Mouse (Mus musculus): ENCODE results near the gene Sec23b. TPM values are rescaled to one million over a fixed set of nuclear protein-coding genes. Genes with fewer than 3 reads are reported as not detected.

Gene Sec23b
- polyA plus RNA-seq, 1 experiment from 2014 or later, result 83.2 TPM

DNA sequence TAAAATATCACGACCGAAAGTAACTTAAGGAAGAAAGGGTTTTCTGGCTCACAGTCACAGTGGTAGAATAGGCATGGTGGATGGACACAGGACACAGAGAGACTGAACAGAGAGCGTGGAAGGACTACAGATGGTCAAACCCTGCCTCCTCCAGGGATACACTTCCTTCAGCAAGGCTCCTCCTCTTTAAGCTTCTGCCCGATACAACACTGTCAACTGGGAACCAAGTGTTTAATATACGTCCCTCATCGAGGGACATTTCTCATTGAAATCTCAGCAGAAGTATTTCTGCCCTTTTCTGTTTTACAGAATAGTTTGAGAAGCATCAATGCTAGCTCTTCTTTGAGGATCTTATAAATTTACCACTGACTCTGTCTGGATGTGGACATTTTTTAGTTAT, 57.9 kb downstream of the Sec23b start:
- Histone ChIP-seq H3K36me3 (no peaks in the 10 kb centered on the region), H3K4me3 (replicated peaks) (no peak overlapping the region), H3K4me2 (replicated peaks) (no peak overlapping the region), H3K4me1 (no peaks in the 10 kb centered on the region), H3K27ac (replicated peaks) (no peak overlapping the region), H3K9me3 (replicated peaks) (no peaks in the 10 kb centered on the region), H3K27me3 (no peaks in the 10 kb centered on the region), H3K9ac (no peak overlapping the region)
- ATAC-seq (ENCODE audit: insufficient number of reproducible peaks, low FRiP score, low TSS enrichment, low read depth), result no peak
- WGBS, result 93% methylated on average over 6 of the region's 6 CpGs

DNA sequence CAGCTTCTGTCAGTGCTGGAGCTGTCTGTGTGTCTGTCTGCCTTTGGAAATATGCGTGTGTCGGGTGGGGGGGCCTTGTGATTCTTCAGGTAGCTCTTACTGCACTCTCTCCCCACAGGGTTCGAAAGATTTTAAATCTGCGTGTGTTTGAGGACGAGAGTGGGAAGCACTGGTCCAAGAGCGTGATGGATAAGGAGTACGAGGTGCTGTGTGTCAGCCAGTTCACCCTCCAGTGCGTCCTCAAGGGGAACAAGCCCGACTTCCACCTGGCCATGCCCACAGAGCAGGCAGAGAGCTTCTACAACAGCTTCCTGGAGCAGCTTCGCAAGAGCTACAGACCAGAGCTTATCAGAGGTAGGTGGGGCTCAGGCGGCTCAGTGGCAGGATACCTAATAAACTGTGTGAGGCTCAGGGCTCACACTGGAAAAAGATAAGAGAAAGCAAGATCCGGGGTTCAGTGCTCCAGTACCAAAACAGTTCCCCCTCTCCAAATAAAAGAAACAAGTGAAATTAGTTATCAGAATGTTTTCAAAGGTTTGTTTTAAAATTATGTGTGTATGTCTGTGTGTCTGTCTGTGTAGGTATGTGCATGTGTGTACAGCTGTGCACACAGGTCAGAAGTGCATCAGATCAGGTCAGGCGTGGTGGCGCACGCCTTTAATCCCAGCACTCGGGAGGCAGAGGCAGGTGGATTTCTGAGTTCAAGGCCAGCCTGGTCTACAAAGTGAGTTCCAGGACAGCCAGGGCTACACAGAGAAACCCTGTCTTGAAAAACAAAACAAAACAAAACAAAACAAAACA, 61.2 kb downstream of the Sec23b start:
- Histone ChIP-seq H3K4me2 (replicated peaks) (no peak overlapping the region), H3K9me3 (replicated peaks) (no peaks in the 10 kb centered on the region)
- WGBS, result 88% methylated on average over 16 of the region's 16 CpGs

DNA sequence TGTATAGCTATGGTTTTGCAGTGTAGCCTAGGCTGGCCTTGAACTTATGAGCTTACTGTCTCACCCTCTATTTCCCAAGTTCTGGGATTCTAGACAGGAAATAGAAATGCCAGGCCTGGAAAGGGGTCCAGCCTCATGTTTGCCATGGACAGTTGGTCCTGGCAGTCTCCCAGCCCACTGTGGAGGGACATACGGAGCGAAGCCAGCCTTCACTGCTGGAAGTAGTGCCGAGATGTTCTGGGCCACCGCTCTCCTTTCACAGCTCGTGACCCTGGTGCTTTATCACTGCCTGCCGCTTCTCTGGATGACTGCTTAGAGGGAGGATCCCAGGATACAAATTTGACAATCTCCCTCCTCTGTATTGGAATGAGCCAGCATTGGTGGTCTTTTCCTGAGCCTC, 65.5 kb downstream of the Sec23b start:
- Histone ChIP-seq H3K4me3 (replicated peaks) (no peak overlapping the region), H3K27me3 (no peaks in the 10 kb centered on the region), H3K4me2 (replicated peaks) (no peak overlapping the region), H3K36me3 (no peaks in the 10 kb centered on the region), H3K9ac (no peak overlapping the region), H3K27ac (replicated peaks) (no peak overlapping the region), H3K9me3 (replicated peaks) (no peaks in the 10 kb centered on the region), H3K4me1 (no peaks in the 10 kb centered on the region)
- ATAC-seq (ENCODE audit: insufficient number of reproducible peaks, low FRiP score, low TSS enrichment, low read depth), result no peak
- WGBS, result 91% methylated on average over 6 of the region's 6 CpGs

More for the DNA sequence above, 61.2 kb downstream of the Sec23b start:
- Histone ChIP-seq H3K4me3 (replicated peaks) (no peak overlapping the region), H3K27ac (replicated peaks) (no peak overlapping the region), H3K36me3 (no peaks in the 10 kb centered on the region), H3K9ac (no peak overlapping the region), H3K27me3 (no peaks in the 10 kb centered on the region), H3K4me1 (no peaks in the 10 kb centered on the region)
- ATAC-seq (ENCODE audit: insufficient number of reproducible peaks, low FRiP score, low TSS enrichment, low read depth), result no peak

DNA sequence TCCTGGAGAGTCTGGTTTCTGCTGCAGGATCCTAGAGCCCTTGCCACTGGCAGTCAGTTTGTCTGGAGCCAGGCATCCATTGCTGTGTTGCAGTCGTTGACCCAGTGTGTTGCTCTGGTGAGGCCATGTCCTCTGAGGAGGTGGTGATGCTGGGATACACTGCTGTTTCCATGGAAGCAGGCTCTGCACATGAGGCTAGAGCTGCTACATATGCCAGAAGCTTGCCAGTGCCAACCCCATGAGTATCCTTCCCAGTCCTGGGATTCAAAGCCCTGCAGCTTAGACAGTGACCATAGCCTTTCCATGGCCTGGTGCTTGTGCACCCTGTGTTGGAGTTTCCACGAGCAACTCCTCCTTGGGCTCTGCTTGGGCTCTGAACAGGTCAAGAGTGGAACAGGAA, 77.5 kb downstream of the Sec23b start:
- Histone ChIP-seq H3K4me3 (replicated peaks) (no peak overlapping the region), H3K27me3 (no peaks in the 10 kb centered on the region), H3K9me3 (replicated peaks) (no peaks in the 10 kb centered on the region), H3K27ac (replicated peaks) (no peak overlapping the region), H3K4me1 (no peaks in the 10 kb centered on the region), H3K4me2 (replicated peaks) (no peak overlapping the region), H3K9ac (no peak overlapping the region), H3K36me3 (peaks cover 4% of the 10 kb centered on the region; the same call in 1 of the 2 replicates)
- no peak for ATAC-seq (ENCODE audit: insufficient number of reproducible peaks, low FRiP score, low TSS enrichment, low read depth)
- WGBS, result 92% methylated on average over 2 of the region's 2 CpGs

DNA sequence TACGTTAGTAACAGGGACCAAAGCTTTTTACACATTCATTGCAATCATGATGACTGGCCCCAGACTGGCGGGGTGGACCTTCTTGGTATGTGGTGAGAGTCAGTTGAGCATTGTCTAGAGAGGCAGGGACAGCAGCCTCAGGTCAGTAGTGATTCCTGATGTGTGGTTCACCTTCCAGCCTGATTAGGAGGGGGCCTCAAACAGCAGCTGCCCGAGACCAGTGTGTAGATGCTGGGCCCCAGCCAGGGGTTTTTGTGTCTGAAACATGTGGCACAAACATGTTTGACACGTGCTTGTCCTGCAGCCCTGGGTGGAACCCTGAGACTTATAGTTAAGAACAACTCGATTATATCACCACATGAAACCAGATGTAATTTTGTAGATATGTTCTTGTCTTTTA, 78.2 kb downstream of the Sec23b start:
- Histone ChIP-seq H3K36me3 (peaks cover 4% of the 10 kb centered on the region; the same call in 1 of the 2 replicates), H3K27me3 (no peaks in the 10 kb centered on the region), H3K27ac (replicated peaks) (no peak overlapping the region), H3K9me3 (replicated peaks) (no peaks in the 10 kb centered on the region), H3K4me2 (replicated peaks) (no peak overlapping the region), H3K4me1 (no peaks in the 10 kb centered on the region), H3K4me3 (replicated peaks) (no peak overlapping the region), H3K9ac (no peak overlapping the region)
- ATAC-seq (ENCODE audit: insufficient number of reproducible peaks, low FRiP score, low TSS enrichment, low read depth), result 0 out of 2 replicates have a peak, but pooled peaks have one; percentile 34
- 51% methylated on average over 5 of the region's 5 CpGs for WGBS

DNA sequence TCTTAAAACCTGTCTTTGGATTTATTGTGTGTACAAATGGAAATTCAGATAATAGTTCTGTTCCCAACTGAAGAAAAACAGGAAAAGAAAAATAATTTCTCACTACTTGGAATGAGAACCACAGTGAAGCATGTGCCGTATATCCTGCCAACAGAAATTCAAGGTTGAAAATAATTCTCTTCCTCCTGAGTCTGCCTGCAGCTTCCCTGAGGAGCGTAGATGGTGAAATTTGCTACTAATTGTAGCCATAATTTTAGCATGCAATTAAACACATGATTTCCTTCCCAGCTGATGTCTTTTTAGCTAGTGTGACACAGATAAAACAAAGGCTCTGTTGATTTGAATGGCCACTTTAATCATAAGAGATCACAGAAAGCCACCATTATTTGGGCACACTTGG, 78.7 kb downstream of the Sec23b start:
- Histone ChIP-seq H3K27me3 (no peaks in the 10 kb centered on the region), H3K27ac (replicated peaks) (no peak overlapping the region), H3K9me3 (replicated peaks) (no peaks in the 10 kb centered on the region), H3K9ac (no peak overlapping the region), H3K4me3 (replicated peaks) (no peak overlapping the region), H3K4me1 (no peaks in the 10 kb centered on the region), H3K36me3 (peaks cover 4% of the 10 kb centered on the region; the same call in 1 of the 2 replicates), H3K4me2 (replicated peaks) (no peak overlapping the region)
- ATAC-seq (ENCODE audit: insufficient number of reproducible peaks, low FRiP score, low TSS enrichment, low read depth), result no peak
- 60% methylated on average over 2 of the region's 2 CpGs for whole genome bisulfite sequencing

DNA sequence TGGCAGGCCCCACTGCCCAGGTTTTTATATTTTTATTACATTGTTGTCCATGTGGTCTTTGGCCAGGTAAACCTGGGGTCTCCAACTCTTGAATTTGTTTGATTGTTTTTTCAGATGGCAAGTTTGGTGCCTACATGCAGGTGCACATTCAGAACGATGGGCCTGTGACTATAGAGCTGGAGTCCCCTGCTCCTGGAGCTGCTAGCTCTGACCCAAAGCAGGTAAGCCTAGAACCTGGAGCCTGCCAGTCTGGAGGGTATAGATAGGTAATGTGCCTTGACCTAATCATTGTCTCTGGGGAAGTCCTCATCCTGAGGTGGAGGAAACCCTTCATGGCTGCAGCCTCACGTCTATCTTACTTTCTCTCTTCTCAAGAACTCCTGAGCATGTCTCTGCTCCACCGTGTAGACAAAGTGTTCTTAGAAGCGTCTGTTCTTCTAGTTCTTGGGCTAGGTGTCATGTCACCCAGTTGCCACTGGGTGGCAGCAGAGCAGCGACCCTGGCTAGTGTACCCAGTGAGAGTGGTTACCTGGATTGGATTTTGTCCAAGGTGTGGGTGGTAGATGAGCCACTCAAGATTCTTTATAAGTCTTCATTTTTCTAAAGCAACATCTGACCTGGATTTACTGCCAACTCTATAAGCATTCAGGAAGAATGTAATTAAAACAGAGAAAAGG, 79.8 kb downstream of the Sec23b start:
- WGBS, result 10% methylated on average over 5 of the region's 5 CpGs
- Histone ChIP-seq H3K27me3 (no peaks in the 10 kb centered on the region), H3K36me3 (peaks cover 4% of the 10 kb centered on the region; the same call in 1 of the 2 replicates), H3K4me1 (no peaks in the 10 kb centered on the region), H3K27ac (replicated peaks) (no peak overlapping the region), H3K9me3 (replicated peaks) (no peaks in the 10 kb centered on the region), H3K4me3 (replicated peaks) (no peak overlapping the region), H3K9ac (no peak overlapping the region), H3K4me2 (replicated peaks) (no peak overlapping the region)
- ATAC-seq (ENCODE audit: insufficient number of reproducible peaks, low FRiP score, low TSS enrichment, low read depth), result no peak

DNA sequence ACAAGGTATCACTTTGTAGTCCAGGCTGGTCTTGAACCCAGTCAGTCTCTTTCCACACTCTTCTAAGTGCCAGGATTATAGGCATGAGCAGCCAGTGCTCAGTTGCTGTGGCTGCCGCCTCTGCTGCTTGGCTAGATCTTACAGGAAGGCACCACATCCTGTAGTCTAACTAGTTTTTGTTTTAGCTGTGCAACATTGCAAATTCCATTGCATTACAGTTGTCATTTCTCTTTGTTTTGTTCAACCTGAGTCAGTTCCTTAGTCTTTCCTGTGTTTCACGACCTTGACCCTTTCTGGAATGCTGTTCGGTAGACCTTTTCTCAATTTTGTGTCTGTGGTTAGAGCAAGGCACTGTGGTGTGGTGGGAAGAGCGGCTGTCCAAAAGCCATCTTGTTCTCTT, 81.2 kb downstream of the Sec23b start:
- Histone ChIP-seq H3K9ac (no peak overlapping the region), H3K36me3 (peaks cover 3% of the 10 kb centered on the region; the same call in 1 of the 2 replicates), H3K27ac (replicated peaks) (no peak overlapping the region), H3K4me3 (replicated peaks) (no peak overlapping the region), H3K9me3 (replicated peaks) (no peaks in the 10 kb centered on the region), H3K4me2 (replicated peaks) (no peak overlapping the region), H3K4me1 (no peaks in the 10 kb centered on the region), H3K27me3 (no peaks in the 10 kb centered on the region)
- ATAC-seq (ENCODE audit: insufficient number of reproducible peaks, low FRiP score, low TSS enrichment, low read depth), result no peak
- WGBS, result 79% methylated on average over 4 of the region's 4 CpGs

DNA sequence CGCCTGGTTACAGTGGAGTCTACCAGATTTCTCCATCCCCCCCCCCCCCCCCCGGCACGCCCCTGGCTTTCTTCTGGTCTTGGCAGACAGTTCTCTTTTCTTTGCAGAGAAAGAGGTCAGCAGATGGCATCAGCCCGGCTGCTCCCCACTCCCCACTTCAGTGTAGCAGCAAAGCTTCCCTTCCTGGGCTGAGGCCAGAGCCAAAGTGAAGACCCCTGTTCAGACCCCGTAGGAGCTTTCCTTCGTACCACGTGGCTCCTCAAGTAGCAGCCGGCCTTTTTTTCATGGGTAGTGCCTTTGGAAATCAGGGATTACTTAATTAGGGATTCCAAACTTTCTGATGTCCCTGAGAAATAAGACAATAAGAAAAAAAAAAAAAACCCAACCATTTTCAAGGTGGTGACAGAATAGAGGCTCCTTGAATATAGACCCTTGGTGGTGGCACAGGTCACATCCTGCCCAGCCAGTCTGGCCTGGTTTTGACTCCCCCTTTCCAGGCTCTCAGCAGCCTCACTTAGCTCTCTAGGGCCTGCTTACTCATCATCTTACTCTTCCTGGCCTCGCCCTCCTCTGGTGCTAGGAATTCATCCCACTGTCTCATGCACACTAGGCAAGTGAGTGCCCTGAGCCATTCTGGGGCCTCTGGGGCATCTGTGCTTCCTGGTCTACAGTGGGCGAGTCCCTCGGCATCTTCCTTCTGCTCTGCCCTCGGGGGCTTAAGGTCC, 81.8 kb downstream of the Sec23b start:
- 77% methylated on average over 12 of the region's 12 CpGs for WGBS

DNA sequence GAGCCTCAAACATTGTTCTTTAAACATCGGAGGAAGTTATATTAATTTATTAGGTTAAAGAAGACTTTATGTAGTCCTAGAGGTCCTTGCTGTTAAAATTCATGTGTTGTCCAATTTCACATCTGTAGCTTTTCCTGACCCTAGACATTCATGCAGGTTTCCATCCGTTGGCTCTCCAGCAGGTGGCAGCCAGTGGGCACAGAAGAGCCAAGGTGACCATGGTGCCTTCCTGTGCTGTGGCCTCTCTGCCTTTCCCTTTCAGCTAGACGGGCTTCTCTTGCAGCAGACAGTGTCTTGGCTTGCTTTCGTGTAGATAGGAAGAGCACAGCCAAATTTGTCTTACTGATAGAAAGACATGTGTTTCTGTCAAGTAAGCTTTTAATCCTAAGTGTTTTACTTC, 82.7 kb downstream of the Sec23b start:
- no peak overlapping the region for H3K27ac ChIP-seq (replicated peaks)
- H3K27me3 ChIP-seq, result no peaks in the 10 kb centered on the region
- H3K9me3 ChIP-seq (replicated peaks), result no peaks in the 10 kb centered on the region
- no peak overlapping the region for H3K9ac ChIP-seq
- no peak for ATAC-seq (ENCODE audit: insufficient number of reproducible peaks, low FRiP score, low TSS enrichment, low read depth)
- WGBS, result 52% methylated on average over 4 of the region's 4 CpGs
- H3K4me2 ChIP-seq (replicated peaks), result no peak overlapping the region
- no peaks in the 10 kb centered on the region for H3K4me1 ChIP-seq
- no peaks in the 10 kb centered on the region for H3K36me3 ChIP-seq
- H3K4me3 ChIP-seq (replicated peaks), result no peak overlapping the region

More for the DNA sequence above, 81.8 kb downstream of the Sec23b start:
- Histone ChIP-seq H3K4me3 (replicated peaks) (no peak overlapping the region), H3K36me3 (no peaks in the 10 kb centered on the region), H3K9me3 (replicated peaks) (no peaks in the 10 kb centered on the region), H3K27ac (replicated peaks) (no peak overlapping the region), H3K4me2 (replicated peaks) (no peak overlapping the region), H3K9ac (no peak overlapping the region), H3K27me3 (no peaks in the 10 kb centered on the region), H3K4me1 (no peaks in the 10 kb centered on the region)
- ATAC-seq (ENCODE audit: insufficient number of reproducible peaks, low FRiP score, low TSS enrichment, low read depth), result no peak

DNA sequence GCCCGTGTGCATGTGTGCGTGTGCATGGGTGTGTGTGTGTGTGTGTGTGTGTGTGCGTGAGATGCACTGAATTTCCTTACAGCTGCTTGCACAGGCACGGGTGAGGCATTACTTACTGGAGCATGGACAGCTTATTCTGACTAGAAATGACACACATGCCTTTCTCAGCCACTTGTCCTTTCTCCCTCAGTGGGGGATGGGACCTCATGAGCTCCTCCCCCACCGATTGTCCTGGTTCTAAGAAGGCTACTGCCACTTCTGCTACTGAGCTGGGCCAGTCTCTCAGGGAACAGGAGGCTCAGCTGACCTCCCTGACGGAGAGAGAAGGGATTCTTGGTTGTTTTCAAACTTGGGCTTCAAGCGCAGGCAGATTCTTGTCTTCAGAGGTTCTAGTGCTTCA, 84.1 kb downstream of the Sec23b start:
- ATAC-seq (ENCODE audit: insufficient number of reproducible peaks, low FRiP score, low TSS enrichment, low read depth), result no peak
- no peaks in the 10 kb centered on the region for H3K9me3 ChIP-seq (replicated peaks)
- H3K9ac ChIP-seq, result no peak overlapping the region
- H3K27ac ChIP-seq (replicated peaks), result no peak overlapping the region
- WGBS, result 80% methylated on average over 7 of the region's 7 CpGs
- no peaks in the 10 kb centered on the region for H3K36me3 ChIP-seq
- no peaks in the 10 kb centered on the region for H3K27me3 ChIP-seq
- no peak overlapping the region for H3K4me2 ChIP-seq (replicated peaks)
- no peak overlapping the region for H3K4me3 ChIP-seq (replicated peaks)
- no peaks in the 10 kb centered on the region for H3K4me1 ChIP-seq

Data from embryonic facial prominence, embryonic 15.5 days (tissue).